Mouse (Mus musculus): ENCODE measurements around the gene Castor2.

DNA sequence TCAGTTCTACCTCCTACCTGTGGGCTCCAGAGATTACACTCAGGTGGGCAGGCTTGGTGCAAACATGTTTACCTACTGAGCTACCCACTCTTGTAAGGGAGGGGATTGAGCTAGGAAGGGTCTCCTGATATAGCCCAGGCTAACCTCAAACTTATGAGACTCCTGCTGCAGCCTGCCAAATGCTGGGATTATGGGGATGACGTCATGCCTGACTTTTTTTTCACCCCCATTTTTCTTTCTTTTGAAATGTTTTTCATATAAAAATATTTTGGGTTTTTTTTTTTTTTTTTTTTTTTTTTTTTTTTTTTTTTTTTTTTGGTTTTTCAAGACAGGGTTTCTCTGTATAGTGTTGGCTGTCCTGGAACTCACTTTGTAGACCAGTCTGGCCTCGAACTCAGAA, 26.7 kb downstream of the Castor2 start:
- TF ChIP-seq CTCF (IDR thresholded peaks at IDR 0.05; ENCODE audit: insufficient read depth, low read depth, low read length) (no peak), POLR2A (IDR thresholded peaks at IDR 0.05; ENCODE audit: insufficient read depth, low read depth, low read length) (no peak)

Measured in olfactory bulb, adult 2 months (tissue).